Mouse (Mus musculus): ENCODE measurements around the gene Nkx2-1.
"Not testable (repeated sequence)": the region's sequence is repeated elsewhere in the genome, so short reads cannot be mapped to it uniquely, and the experiment has no call there.

The Nkx2-1 gene

DNA sequence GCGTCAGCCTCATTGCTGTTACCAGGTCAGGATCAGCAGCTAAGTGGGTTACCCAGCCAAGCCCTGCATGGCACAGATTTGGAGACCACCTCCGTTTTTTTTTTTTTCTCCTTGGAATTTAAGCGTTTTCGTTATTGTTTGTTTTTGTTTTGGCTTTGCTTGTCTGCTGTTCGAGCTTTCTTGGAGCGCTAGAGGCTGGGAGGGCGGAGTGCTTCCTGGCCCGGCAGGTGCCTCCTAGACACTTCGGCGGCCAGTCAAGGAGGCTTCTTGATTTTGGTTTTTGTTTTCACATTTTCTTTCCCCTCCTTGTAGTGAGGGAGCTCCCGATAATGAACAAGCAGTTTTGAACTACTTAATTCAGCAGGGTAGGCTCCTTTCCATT, at the start of gene Nkx2-1:
Gene Nkx2-1 (minus strand): TSS at position 25 of the 382 bp plus-strand sequence.
- DNase-seq, result no peak

- DNase-seq, result peak; percentile 67
Measured at GRCm38 (mm10) chr12:56541068-56541467, 4.4 kb upstream of the Nkx2-1 start.

DNA sequence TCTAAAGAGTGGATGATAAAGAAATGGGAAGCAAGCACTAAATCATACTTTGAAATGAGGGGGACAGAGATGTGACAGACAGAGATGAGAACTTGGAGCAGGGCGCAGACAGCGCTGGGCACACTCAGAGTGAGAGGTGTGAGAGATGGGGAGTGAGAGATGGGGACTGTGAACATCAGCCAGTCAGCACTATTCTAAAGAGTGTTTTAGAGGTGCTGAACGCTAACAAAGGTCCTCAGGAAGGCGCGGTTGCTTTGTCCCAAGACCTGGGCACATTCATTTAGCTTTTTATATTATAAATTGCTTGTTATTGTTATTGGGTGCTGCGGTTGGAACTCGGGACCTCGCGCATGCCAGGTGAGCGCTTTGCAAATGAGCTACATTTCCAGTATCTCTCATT, 3.9 kb upstream of the Nkx2-1 start:
- no peak for DNase-seq

DNA sequence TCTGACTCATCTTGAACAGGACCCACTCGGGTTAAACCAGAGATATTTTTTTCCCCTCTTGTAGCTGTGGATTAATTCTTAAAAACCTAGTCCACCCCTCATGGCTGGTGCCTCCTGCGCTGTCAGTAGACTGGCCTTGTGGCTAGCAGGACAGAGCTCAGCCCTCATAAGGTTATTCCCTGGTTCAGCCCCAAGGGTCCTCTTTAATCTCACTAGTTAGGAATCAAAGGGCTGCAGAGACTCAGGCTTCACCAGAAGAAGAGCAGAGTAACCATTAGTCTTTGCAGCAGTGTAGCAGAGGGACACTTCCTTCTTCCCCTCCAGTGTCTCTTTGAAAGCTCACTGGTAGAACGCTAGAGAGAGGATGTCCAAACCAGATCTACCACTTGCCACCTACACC, 1.9 kb upstream of the Nkx2-1 start:
- no peak for DNase-seq

DNA sequence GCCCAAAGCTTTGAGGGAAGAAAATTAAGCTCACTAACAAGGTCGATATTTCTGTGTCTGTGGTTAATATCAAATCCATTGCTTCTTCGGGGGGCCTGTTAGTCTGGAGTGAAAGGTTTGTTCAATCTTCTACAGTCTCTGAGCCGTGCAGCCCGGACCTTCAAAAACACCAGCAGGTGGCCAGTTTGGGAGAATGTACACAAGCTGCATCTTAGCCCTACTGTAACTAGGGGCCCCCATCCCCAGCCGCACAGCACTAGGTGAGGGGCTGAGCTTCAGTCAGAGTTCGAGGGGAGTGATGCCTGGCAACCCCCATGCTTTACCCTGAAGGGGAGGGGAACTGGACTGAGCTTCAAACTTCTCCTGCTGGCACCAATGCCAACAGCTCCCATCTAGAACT, 1.2 kb upstream of the Nkx2-1 start:
- DNase-seq, result no peak

DNA sequence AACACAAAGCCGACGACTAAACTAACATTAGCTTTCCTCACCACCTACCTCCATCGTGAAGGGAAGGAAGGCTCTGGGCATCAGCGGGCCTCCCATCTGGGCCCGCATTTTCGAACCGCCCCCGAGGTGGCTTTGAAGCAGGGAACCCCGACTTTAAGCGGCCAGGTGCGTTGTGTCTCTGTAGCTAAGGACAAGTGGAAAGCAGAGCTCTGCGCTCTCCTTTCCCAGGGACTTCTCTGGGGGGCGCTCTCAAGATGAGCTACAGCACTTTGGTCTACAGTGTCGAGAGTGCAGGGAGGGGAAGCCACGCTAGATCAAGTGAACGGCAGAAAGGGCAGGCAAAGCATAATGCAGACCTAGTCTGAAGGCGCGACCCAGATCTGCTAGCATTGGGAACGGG, 634 bp upstream of the Nkx2-1 start:
- no peak for DNase-seq

- no peak for DNase-seq
Measured at GRCm38 (mm10) chr12:56536174-56536883, 379 bp downstream of the Nkx2-1 start.

- no peak for DNase-seq
Measured at GRCm38 (mm10) chr12:56535411-56536173, 1.1 kb downstream of the Nkx2-1 start.

GRCm38 (mm10) chr12:56534651-56535326, 1.9 kb downstream of the Nkx2-1 start:
- no peak for DNase-seq

DNA sequence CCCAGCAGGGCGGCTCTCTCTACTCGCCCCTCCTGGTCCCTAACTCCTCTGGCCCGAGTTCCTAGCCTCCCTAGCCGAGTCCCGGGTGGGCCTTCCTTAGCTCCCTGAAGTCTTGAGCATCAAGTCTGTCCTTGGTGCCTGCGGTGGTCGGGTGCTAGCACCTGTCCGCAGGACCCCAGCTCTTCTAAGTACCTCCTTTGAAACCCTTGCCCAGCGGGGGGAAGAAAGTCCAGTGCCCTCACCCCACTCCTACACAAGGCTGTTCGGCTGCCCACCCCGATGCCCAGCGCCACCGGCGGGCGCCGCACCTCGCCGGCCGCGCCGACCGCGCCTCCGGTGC, 2.4 kb downstream of the Nkx2-1 start:
- no peak for DNase-seq

GRCm38 (mm10) chr12:56533501-56534310, 3.0 kb downstream of the Nkx2-1 start:
- no peak for DNase-seq

DNA sequence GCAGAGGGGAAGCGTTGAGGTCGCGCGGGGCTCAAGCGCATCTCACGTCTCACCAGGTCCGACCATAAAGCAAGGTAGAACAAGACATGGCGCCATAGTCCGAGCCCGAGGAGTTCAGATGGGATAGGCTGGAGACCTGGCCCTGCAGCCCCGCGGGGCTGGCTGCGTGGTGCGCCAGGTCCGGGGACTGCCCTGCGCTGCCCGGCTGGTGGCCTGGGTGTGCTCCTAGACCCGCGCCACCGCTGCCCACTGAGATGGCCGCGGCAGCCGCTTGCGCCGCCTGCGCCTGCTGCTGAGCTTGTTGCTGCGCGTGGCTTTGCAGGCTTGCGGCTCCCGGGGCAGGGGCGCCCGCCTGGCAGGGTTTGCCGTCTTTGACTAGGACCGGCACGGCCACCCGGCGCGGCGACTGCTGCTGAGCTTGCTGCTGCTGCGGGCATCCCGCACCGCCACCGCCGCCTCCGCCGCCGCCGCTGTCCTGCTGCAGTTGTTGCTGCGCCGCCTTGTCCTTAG, 3.7 kb downstream of the Nkx2-1 start:
- DNase-seq, result no peak

DNA sequence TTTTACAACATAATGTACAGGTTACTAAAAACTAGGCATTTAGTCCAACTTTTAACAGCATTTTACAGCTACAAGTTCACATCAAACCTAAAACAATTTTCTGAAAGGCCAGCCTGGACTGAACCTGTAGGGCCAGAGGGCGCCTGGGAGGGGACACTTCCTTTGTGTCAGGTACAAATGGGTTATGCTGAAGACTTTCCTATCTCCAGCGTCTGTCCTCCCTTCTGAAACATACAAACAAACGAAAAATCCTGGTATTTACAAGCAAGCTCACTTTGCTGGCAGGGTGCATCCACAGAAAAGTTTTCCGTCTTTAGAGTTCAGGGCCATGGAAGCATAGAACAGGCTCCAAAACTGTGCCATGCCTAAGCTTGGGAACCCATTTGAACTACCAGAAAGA, 4.6 kb downstream of the Nkx2-1 start:
- DNase-seq, result no peak

GRCm38 (mm10) chr12:56531051-56531620, 5.6 kb downstream of the Nkx2-1 start:
- DNase-seq, result no peak

GRCm38 (mm10) chr12:56529931-56530330, 6.8 kb downstream of the Nkx2-1 start:
- DNase-seq, result no peak

- DNase-seq, result no peak
Measured at GRCm38 (mm10) chr12:56528881-56529681, 7.6 kb downstream of the Nkx2-1 start.

GRCm38 (mm10) chr12:56528034-56528570, 8.6 kb downstream of the Nkx2-1 start:
- no peak for DNase-seq

DNA sequence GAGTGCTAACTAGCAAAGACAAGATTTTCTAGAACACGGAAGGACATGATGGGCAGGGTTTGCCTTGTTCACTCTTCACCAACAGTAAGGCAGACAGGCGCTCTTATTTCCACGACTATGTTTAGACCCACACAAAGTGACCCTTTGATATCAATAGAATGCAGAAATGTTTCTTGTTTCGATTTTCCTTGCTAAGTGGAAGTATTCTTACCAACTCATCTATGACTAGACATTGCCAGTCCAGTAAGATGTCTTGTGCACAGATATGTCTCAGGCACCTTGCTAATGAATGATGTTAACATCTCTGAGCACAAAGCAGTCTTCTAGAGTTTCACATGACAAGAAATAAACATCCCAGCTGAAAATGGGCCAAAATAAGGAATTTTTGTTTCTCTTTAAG, 9.6 kb downstream of the Nkx2-1 start:
- DNase-seq, result no peak

DNA sequence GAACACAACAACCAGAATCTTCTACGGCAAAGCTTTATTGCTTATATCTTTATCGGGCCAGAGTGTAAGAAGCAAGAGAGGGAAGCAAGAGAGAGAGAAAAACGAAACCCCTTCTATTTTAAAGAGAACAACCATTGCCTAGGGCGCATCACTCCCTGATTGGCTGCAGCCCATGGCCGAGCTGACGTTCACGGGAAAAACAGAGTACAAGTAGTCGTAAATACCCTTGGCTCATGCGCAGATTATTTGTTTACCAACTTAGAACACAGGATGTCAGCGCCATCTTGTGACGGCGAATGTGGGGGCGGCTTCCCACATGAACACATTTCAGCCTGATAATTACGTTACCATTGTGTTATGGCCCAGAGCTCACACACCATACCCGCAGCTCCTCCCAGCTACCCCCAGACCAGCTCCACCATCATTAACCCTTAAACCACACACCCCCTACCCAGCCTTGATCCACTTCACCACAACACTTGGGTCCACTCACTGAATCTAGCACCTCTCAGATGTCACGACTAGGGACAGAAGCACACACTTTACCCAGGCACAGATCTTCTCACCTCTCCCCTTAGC, 11.4 kb downstream of the Nkx2-1 start:
- not testable (repeated sequence) for DNase-seq

GRCm38 (mm10) chr12:56524201-56524600, 12.5 kb downstream of the Nkx2-1 start:
- DNase-seq, result no peak

DNA sequence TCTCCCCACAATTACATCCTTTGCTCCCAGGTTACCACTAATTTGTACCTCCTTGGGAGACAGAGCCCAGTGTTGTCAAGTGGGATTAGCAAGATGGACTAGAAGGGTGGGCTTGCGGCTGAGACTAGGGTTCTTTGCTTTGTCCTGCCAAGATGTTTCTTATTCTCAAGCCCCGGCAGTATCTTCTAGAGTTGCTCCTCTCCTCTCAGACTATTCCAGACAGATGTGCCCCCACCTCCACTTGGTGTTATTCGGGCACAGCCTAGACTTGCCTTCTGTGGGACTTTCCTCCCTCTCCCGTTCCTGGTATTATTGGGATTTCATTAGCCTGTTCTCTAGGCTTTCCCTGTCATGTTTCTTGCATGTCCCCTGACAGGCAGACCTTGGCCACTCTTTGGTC, 14.5 kb downstream of the Nkx2-1 start:
- no peak for DNase-seq

All from kidney, adult 9 months (tissue).